Comparison of ENCODE assay signal across 8 mouse cellular contexts in genomic region chr15:82937428-82937992, GRCm38 (mm10). TPM values are rescaled to one million over a fixed set of nuclear protein-coding genes. Genes with fewer than 3 reads are reported as not detected.
DNase-seq lines count a peak whose midpoint lies in the region; ATAC-seq lines count a peak whose summit lies in the region.

No protein-coding gene starts in this region.

- peak overlapping the region; percentile 67 for H3K27ac ChIP-seq in heart, embryonic 12.5 days (ENCODE audit: poor library complexity, severe bottlenecking)
- H3K27ac ChIP-seq in hindbrain, embryonic 15.5 days (replicated peaks): peak overlapping the region; percentile 58
- peak overlapping the region; percentile 92 for H3K27ac ChIP-seq in stomach, embryonic 16.5 days (ENCODE audit: low read length)

- H3K9ac ChIP-seq in heart, embryonic 12.5 days: peak overlapping the region; percentile 48
- H3K9ac ChIP-seq in hindbrain, embryonic 15.5 days: no peak overlapping the region
- 0 out of 2 replicates have a peak overlapping the region, but pooled peaks have one; percentile 13 for H3K9ac ChIP-seq in stomach, embryonic 16.5 days (ENCODE audit: low read length)

- ATAC-seq in heart, embryonic 12.5 days (ENCODE audit: insufficient number of reproducible peaks, low FRiP score): peak; percentile 27; the same call in 1 of the 2 replicates
- no peak for ATAC-seq in hindbrain, embryonic 15.5 days (ENCODE audit: low FRiP score, low read depth)
- peak; percentile 64 for ATAC-seq in stomach, embryonic 16.5 days (ENCODE audit: insufficient read depth, low FRiP score)
- no peak for ATAC-seq in erythroid progenitor cell, adult 5-6 weeks (replicated peaks; ENCODE audit: low FRiP score, poor library complexity, severe bottlenecking)

- H3K9me3 ChIP-seq in heart, embryonic 12.5 days (replicated peaks): no peaks in the 10 kb centered on the region
- H3K9me3 ChIP-seq in hindbrain, embryonic 15.5 days: no peaks in the 10 kb centered on the region
- H3K9me3 ChIP-seq in stomach, embryonic 16.5 days (replicated peaks; ENCODE audit: control insufficient read depth, low read length): no peaks in the 10 kb centered on the region

- peaks cover 60% of the 10 kb centered on the region for H3K27me3 ChIP-seq in heart, embryonic 12.5 days (replicated peaks)
- H3K27me3 ChIP-seq in hindbrain, embryonic 15.5 days: no peaks in the 10 kb centered on the region
- H3K27me3 ChIP-seq in stomach, embryonic 16.5 days (ENCODE audit: control insufficient read depth, insufficient read depth, low read length): no peaks in the 10 kb centered on the region

- no peaks in the 10 kb centered on the region for H3K36me3 ChIP-seq in heart, embryonic 12.5 days
- H3K36me3 ChIP-seq in hindbrain, embryonic 15.5 days: no peaks in the 10 kb centered on the region
- no peaks in the 10 kb centered on the region for H3K36me3 ChIP-seq in stomach, embryonic 16.5 days (ENCODE audit: control insufficient read depth, insufficient read depth, low read length)

- peak overlapping the region; percentile 53 for H3K4me2 ChIP-seq in heart, embryonic 12.5 days
- H3K4me2 ChIP-seq in hindbrain, embryonic 15.5 days: no peak overlapping the region; the same call in 1 of the 2 replicates
- peak overlapping the region; percentile 41 for H3K4me2 ChIP-seq in stomach, embryonic 16.5 days (ENCODE audit: low read depth, low read length)

- 38% methylated on average over 5 of the region's 5 CpGs for WGBS in heart, embryonic 12.5 days
- WGBS in hindbrain, embryonic 15.5 days: 31% methylated on average over 5 of the region's 5 CpGs
- 43% methylated on average over 5 of the region's 5 CpGs for WGBS in stomach, embryonic 16.5 days

- DNase-seq in heart, adult 11 months: no peak
- DNase-seq in lung, postnatal 10 days: peak; percentile 38
- DNase-seq in lung, postnatal 14 days: no peak
- no peak for DNase-seq in thymus, postnatal 10 days (ENCODE audit: low spot score in 2 of 2)

- peak overlapping the region; percentile 6; the same call in 1 of the 2 replicates for H3K4me3 ChIP-seq in heart, embryonic 12.5 days
- H3K4me3 ChIP-seq in hindbrain, embryonic 15.5 days: no peak overlapping the region
- no peak overlapping the region for H3K4me3 ChIP-seq in stomach, embryonic 16.5 days (replicated peaks; ENCODE audit: low read length)

- H3K4me1 ChIP-seq in heart, embryonic 12.5 days (replicated peaks): peaks cover 65% of the 10 kb centered on the region
- H3K4me1 ChIP-seq in hindbrain, embryonic 15.5 days (replicated peaks): peaks cover 90% of the 10 kb centered on the region
- H3K4me1 ChIP-seq in stomach, embryonic 16.5 days (ENCODE audit: control insufficient read depth, insufficient read depth, low read length): peaks cover 58% of the 10 kb centered on the region

RNA-seq across cellular contexts. Expression of gene Tcf20, which starts 50.2 kb away (rescaled TPM):
- polyA plus RNA-seq in heart, embryonic 12.5 days (2016; fragmentation: Nextera tagmentation; extraction: Ambion mirVana): 5.4 and 6.4 TPM in 2 replicates
- polyA plus RNA-seq in hindbrain, embryonic 15.5 days (2015; fragmentation: Nextera tagmentation; extraction: Ambion mirVana): 10.4 and 11.4 TPM in 2 replicates
- 7.1 and 8.0 TPM in 2 replicates for polyA plus RNA-seq in stomach, embryonic 16.5 days (2015; fragmentation: Nextera tagmentation; extraction: Ambion mirVana)
- 35.0 and 36.0 TPM in 2 replicates for total RNA-seq in erythroid progenitor cell, adult 5-6 weeks (2015; ENCODE audit: low replicate concordance)
- 51.7 and 55.5 TPM in 2 replicates for total RNA-seq in erythroid progenitor cell, adult 5-6 weeks (2017; ENCODE audit: low replicate concordance)

Comparison
In these comparisons a context has a peak if more than half of its experiments do, and no peak if none do; other contexts are left out.
1. ATAC-seq: peak in heart, embryonic 12.5 days (single experiment) and stomach, embryonic 16.5 days (single experiment); none in hindbrain, embryonic 15.5 days (single experiment) and erythroid progenitor cell, adult 5-6 weeks (single experiment).
2. Peak in every context shown above with its lines, with median percentiles within 50 percentile points of each other: H3K27ac ChIP-seq.